Mouse (Mus musculus) hindbrain, postnatal 0 days (tissue): Measurements from ENCODE around the gene Scd1. TPM values are rescaled to one million over a fixed set of nuclear protein-coding genes. Genes with fewer than 3 reads are reported as not detected.

Experiments used
- ATAC-seq: fragments of 200-750 bp; cut with Nextera tagmentation; 2 replicates; pipeline ENCODE4 v1.8.0; 2017; ENCODE audit warnings: mild to moderate bottlenecking, moderate TSS enrichment, moderate library complexity
- DNase-seq: peaks from one replicate; pipeline ENCODE4 v3.0.0-alpha.2; 2015; ENCODE audit warnings: low spot score
- H3K27ac ChIP-seq: fragments of 300-500 bp; sonication (generic); 2 replicates; pipeline ENCODE4 v1.5.1; 2014; ENCODE audit warnings: mild to moderate bottlenecking
- H3K27me3 ChIP-seq: fragments of 300-500 bp; sonication (generic); 2 replicates; pipeline ENCODE4 v1.6.1; 2014; ENCODE audit warnings: low read length, mixed read lengths; ENCODE audit not compliant: insufficient read depth
- H3K36me3 ChIP-seq: fragments of 300-500 bp; sonication (generic); 2 replicates; pipeline ENCODE4 v1.6.1; 2014; ENCODE audit warnings: low read length, mixed read lengths; ENCODE audit not compliant: insufficient read depth
- H3K4me1 ChIP-seq: fragments of 300-500 bp; sonication (generic); 2 replicates; pipeline ENCODE4 v1.6.1; 2014; ENCODE audit warnings: antibody characterized with exemption, low read length, mixed read lengths; ENCODE audit not compliant: insufficient read depth
- H3K4me2 ChIP-seq: fragments of 300-500 bp; sonication (generic); 2 replicates; pipeline ENCODE4 v1.6.1; 2014; ENCODE audit warnings: low read depth, mild to moderate bottlenecking, low read length, moderate library complexity, mixed read lengths
- H3K4me3 ChIP-seq: fragments of 300-500 bp; sonication (generic); 2 replicates; pipeline ENCODE4 v1.5.1; 2014; ENCODE audit warnings: low read length
- H3K9ac ChIP-seq: fragments of 300-500 bp; sonication (generic); replicated peaks from 2 replicates; pipeline ENCODE4 v1.6.1; 2014; ENCODE audit warnings: mild to moderate bottlenecking, low read length, moderate library complexity, mixed read lengths
- H3K9me3 ChIP-seq: fragments of 300-500 bp; sonication (generic); 2 replicates; pipeline ENCODE4 v1.6.1; 2016; ENCODE audit warnings: low read length, mixed read lengths
- CTCF ChIP-seq: IDR thresholded peaks from 2 replicates; pipeline ENCODE4 v1.5.1; 2016; ENCODE audit warnings: antibody characterized with exemption, control low read depth, low read depth
- WGBS: fragments of 180-500 bp; shearing (Covaris S2); extraction: QIAGEN DNeasy Blood & Tissue Kit; methylation state at CpG from one replicate; pipeline ENCODE4 v1.1.7; 2014; 5-methylcytosine and 5-hydroxymethylcytosine counted together
- polyA plus RNA-seq: library from polyadenylated mRNA; unstranded; fragments of >200 nt; fragmentation: Nextera tagmentation; extraction: Ambion mirVana; gene quantifications from 2 replicates; pipeline ENCODE4 v1.2.1, GENCODE M21; 2015
- total RNA-seq: library from RNA; depleted of rRNA; stranded (reverse); fragments of >200 nt; gene quantifications from 2 replicates; pipeline ENCODE4 v1.2.3, GENCODE M21; 2014

Scd1 gene
- total and polyA plus RNA-seq, 2 experiments from 2014 or later, result 11.7 to 57.9 TPM

- H3K4me3 ChIP-seq, result no peak overlapping the region
- H3K4me1 ChIP-seq, result peaks cover 12% of the 10 kb centered on the region
- 32% methylated on average over 1 of the region's 1 CpGs for WGBS
- no peak for TF ChIP-seq CTCF
- H3K27ac ChIP-seq, result no peak overlapping the region
- H3K9ac ChIP-seq, result no peak overlapping the region
- no peaks in the 10 kb centered on the region for H3K27me3 ChIP-seq
- no peaks in the 10 kb centered on the region for H3K9me3 ChIP-seq
- no peaks in the 10 kb centered on the region for H3K36me3 ChIP-seq
- ATAC-seq, result no peak
- DNase-seq, result no peak
- peak overlapping the region; percentile 84; the same call in 1 of the 2 replicates for H3K4me2 ChIP-seq
Measured at GRCm38 (mm10) chr19:44389507-44389906, 18.2 kb downstream of the Scd1 start.

GRCm38 (mm10) chr19:44388475-44389428, 18.9 kb downstream of the Scd1 start:
- H3K9ac ChIP-seq, result peak overlapping the region; percentile 58
- ATAC-seq (peak; percentile 98), DNase-seq (peak; percentile 96)
- no peaks in the 10 kb centered on the region for H3K9me3 ChIP-seq
- H3K27ac ChIP-seq, result peak overlapping the region; percentile 86
- H3K4me1 ChIP-seq, result peaks cover 12% of the 10 kb centered on the region
- H3K4me2 ChIP-seq, result peak overlapping the region; percentile 84
- H3K36me3 ChIP-seq, result no peaks in the 10 kb centered on the region
- 3% methylated on average over 41 of the region's 41 CpGs for WGBS
- peak overlapping the region; percentile 57 for H3K4me3 ChIP-seq
- no peaks in the 10 kb centered on the region for H3K27me3 ChIP-seq
- TF ChIP-seq CTCF, result no peak

GRCm38 (mm10) chr19:44387746-44388474, 19.8 kb downstream of the Scd1 start:
- peaks cover 12% of the 10 kb centered on the region for H3K4me1 ChIP-seq
- no peaks in the 10 kb centered on the region for H3K36me3 ChIP-seq
- H3K9me3 ChIP-seq, result no peaks in the 10 kb centered on the region
- H3K4me3 ChIP-seq, result peak overlapping the region; percentile 57
- H3K4me2 ChIP-seq, result peak overlapping the region; percentile 84
- ATAC-seq, result no peak; the same call in 1 of the 2 replicates
- H3K27me3 ChIP-seq, result no peaks in the 10 kb centered on the region
- H3K27ac ChIP-seq, result peak overlapping the region; percentile 86
- DNase-seq, result no peak
- WGBS, result 35% methylated on average over 19 of the region's 19 CpGs
- no peak for TF ChIP-seq CTCF
- H3K9ac ChIP-seq, result peak overlapping the region; percentile 58

- 90% methylated on average over 4 of the region's 4 CpGs for WGBS
- H3K4me3 ChIP-seq, result no peak overlapping the region
Measured at GRCm38 (mm10) chr19:44387089-44387671, 20.5 kb downstream of the Scd1 start.

GRCm38 (mm10) chr19:44385887-44386498, 21.7 kb downstream of the Scd1 start:
- no peak overlapping the region for H3K9ac ChIP-seq
- H3K4me2 ChIP-seq, result no peak overlapping the region
- H3K36me3 ChIP-seq, result no peaks in the 10 kb centered on the region
- no peak overlapping the region for H3K27ac ChIP-seq
- no peak for TF ChIP-seq CTCF
- no peak overlapping the region for H3K4me3 ChIP-seq
- H3K27me3 ChIP-seq, result no peaks in the 10 kb centered on the region
- peaks cover 12% of the 10 kb centered on the region for H3K4me1 ChIP-seq
- peak; percentile 26 for DNase-seq
- 76% methylated on average over 6 of the region's 6 CpGs for WGBS
- no peaks in the 10 kb centered on the region for H3K9me3 ChIP-seq
- ATAC-seq, result no peak

More at GRCm38 (mm10) chr19:44387089-44387671, 20.5 kb downstream of the Scd1 start:
- Histone ChIP-seq H3K4me2 (no peak overlapping the region), H3K36me3 (no peaks in the 10 kb centered on the region), H3K9ac (no peak overlapping the region), H3K9me3 (no peaks in the 10 kb centered on the region), H3K4me1 (peaks cover 12% of the 10 kb centered on the region), H3K27ac (no peak overlapping the region), H3K27me3 (no peaks in the 10 kb centered on the region)
- DNase-seq (no peak), ATAC-seq (no peak)
- TF ChIP-seq CTCF, result no peak

- H3K4me1 ChIP-seq, result peaks cover 1% of the 10 kb centered on the region; the same call in 1 of the 2 replicates
- H3K27ac ChIP-seq, result no peak overlapping the region
- no peak for DNase-seq
- H3K9me3 ChIP-seq, result no peaks in the 10 kb centered on the region
- H3K4me2 ChIP-seq, result no peak overlapping the region
- ATAC-seq, result no peak
- H3K27me3 ChIP-seq, result no peaks in the 10 kb centered on the region
- H3K36me3 ChIP-seq, result no peaks in the 10 kb centered on the region
- H3K4me3 ChIP-seq, result no peak overlapping the region
- TF ChIP-seq CTCF, result no peak
- H3K9ac ChIP-seq, result no peak overlapping the region
- WGBS, result 78% methylated on average over 12 of the region's 12 CpGs
Measured at GRCm38 (mm10) chr19:44382682-44383321, 24.9 kb downstream of the Scd1 start.
